Mouse (Mus musculus): ENCODE data around the gene Rrm2. TPM values are rescaled to one million over a fixed set of nuclear protein-coding genes. Genes with fewer than 3 reads are reported as not detected.

Gene Rrm2
- 307 TPM in 2 replicates for polyA plus RNA-seq (2016; fragmentation: Nextera tagmentation; extraction: Ambion mirVana)

- Histone ChIP-seq H3K27ac (peak within 1 kb of the TSS; percentile 96), H3K9me3 (no peaks in the 10 kb centered on the region), H3K4me1 (peaks cover 47% of the 10 kb centered on the region), H3K36me3 (peaks cover 30% of the 10 kb centered on the region), H3K4me3 (peak within 1 kb of the TSS; percentile 97), H3K27me3 (ENCODE audit: insufficient read depth, poor library complexity, severe bottlenecking) (no peaks in the 10 kb centered on the region)
- under 1% methylated on average over 83 of the region's 83 CpGs for WGBS
- DNase-seq (ENCODE audit: low spot score): peak; percentile 97
Measured at GRCm38 (mm10) chr12:24707954-24708823, at the start of gene Rrm2. Rrm2 (plus strand) TSS chr12:24708241.

- no peaks in the 10 kb centered on the region for H3K9me3 ChIP-seq
- WGBS: 74% methylated on average over 4 of the region's 4 CpGs
- H3K4me3 ChIP-seq: no peak overlapping the region
- peaks cover 77% of the 10 kb centered on the region for H3K36me3 ChIP-seq
- H3K4me1 ChIP-seq: peaks cover 18% of the 10 kb centered on the region; the same call in 1 of the 2 replicates
- no peak overlapping the region for H3K27ac ChIP-seq
- no peaks in the 10 kb centered on the region for H3K27me3 ChIP-seq (ENCODE audit: insufficient read depth, poor library complexity, severe bottlenecking)
- no peak for DNase-seq (ENCODE audit: low spot score)
Measured at GRCm38 (mm10) chr12:24658998-24659397, 49.0 kb upstream of the Rrm2 start.

GRCm38 (mm10) chr12:24659923-24660322 lies 48.1 kb upstream of the Rrm2 start:
- no peak overlapping the region for H3K4me3 ChIP-seq
- WGBS: 92% methylated on average over 9 of the region's 9 CpGs
- peaks cover 67% of the 10 kb centered on the region for H3K36me3 ChIP-seq
- no peak overlapping the region for H3K27ac ChIP-seq
- no peak for DNase-seq (ENCODE audit: low spot score)
- H3K27me3 ChIP-seq (ENCODE audit: insufficient read depth, poor library complexity, severe bottlenecking): no peaks in the 10 kb centered on the region
- H3K9me3 ChIP-seq: no peaks in the 10 kb centered on the region
- H3K4me1 ChIP-seq: peaks cover 16% of the 10 kb centered on the region; the same call in 1 of the 2 replicates

- Histone ChIP-seq H3K27me3 (ENCODE audit: insufficient read depth, poor library complexity, severe bottlenecking) (no peaks in the 10 kb centered on the region), H3K9me3 (no peaks in the 10 kb centered on the region), H3K27ac (no peak overlapping the region), H3K36me3 (peaks cover 56% of the 10 kb centered on the region), H3K4me1 (peaks cover 15% of the 10 kb centered on the region; the same call in 1 of the 2 replicates), H3K4me3 (no peak overlapping the region)
- DNase-seq (ENCODE audit: low spot score): no peak
- WGBS: 90% methylated on average over 4 of the region's 4 CpGs
Measured at GRCm38 (mm10) chr12:24661100-24661499, 46.9 kb upstream of the Rrm2 start.

GRCm38 (mm10) chr12:24662131-24662530 lies 45.9 kb upstream of the Rrm2 start:
- no peak overlapping the region for H3K4me3 ChIP-seq
- no peaks in the 10 kb centered on the region for H3K9me3 ChIP-seq
- peaks cover 45% of the 10 kb centered on the region for H3K36me3 ChIP-seq
- WGBS: 84% methylated on average over 5 of the region's 5 CpGs
- peaks cover 8% of the 10 kb centered on the region; the same call in 1 of the 2 replicates for H3K4me1 ChIP-seq
- no peaks in the 10 kb centered on the region for H3K27me3 ChIP-seq (ENCODE audit: insufficient read depth, poor library complexity, severe bottlenecking)
- no peak overlapping the region for H3K27ac ChIP-seq
- no peak for DNase-seq (ENCODE audit: low spot score)

GRCm38 (mm10) chr12:24680096-24680491 lies 27.9 kb upstream of the Rrm2 start:
- Histone ChIP-seq H3K27ac (peak overlapping the region; percentile 69; the same call in 1 of the 2 replicates), H3K4me3 (peak overlapping the region; percentile 64), H3K36me3 (no peaks in the 10 kb centered on the region), H3K4me1 (peaks cover 23% of the 10 kb centered on the region), H3K27me3 (ENCODE audit: insufficient read depth, poor library complexity, severe bottlenecking) (peaks cover 63% of the 10 kb centered on the region), H3K9me3 (no peaks in the 10 kb centered on the region)
- WGBS: 16% methylated on average over 9 of the region's 9 CpGs
- no peak for DNase-seq (ENCODE audit: low spot score)

GRCm38 (mm10) chr12:24680492-24681285 lies 27.4 kb upstream of the Rrm2 start:
- H3K4me1 ChIP-seq: peaks cover 23% of the 10 kb centered on the region
- DNase-seq (ENCODE audit: low spot score): no peak
- H3K27ac ChIP-seq: peak overlapping the region; percentile 69
- peaks cover 66% of the 10 kb centered on the region for H3K27me3 ChIP-seq (ENCODE audit: insufficient read depth, poor library complexity, severe bottlenecking)
- 2% methylated on average over 59 of the region's 61 CpGs for WGBS
- no peaks in the 10 kb centered on the region for H3K36me3 ChIP-seq
- H3K4me3 ChIP-seq: peak overlapping the region; percentile 64
- H3K9me3 ChIP-seq: no peaks in the 10 kb centered on the region

GRCm38 (mm10) chr12:24681286-24682023 lies 26.6 kb upstream of the Rrm2 start, which contains the start of gene Cys1:
Cys1 (minus strand) TSS chr12:24681813.
- H3K4me3 ChIP-seq: peak within 1 kb of the TSS; percentile 64
- H3K27me3 ChIP-seq (ENCODE audit: insufficient read depth, poor library complexity, severe bottlenecking): peaks cover 66% of the 10 kb centered on the region
- no peaks in the 10 kb centered on the region for H3K9me3 ChIP-seq
- peaks cover 23% of the 10 kb centered on the region for H3K4me1 ChIP-seq
- H3K36me3 ChIP-seq: no peaks in the 10 kb centered on the region
- DNase-seq (ENCODE audit: low spot score): no peak
- 4% methylated on average over 20 of the region's 20 CpGs for WGBS
- H3K27ac ChIP-seq: peak within 1 kb of the TSS; percentile 69

- Histone ChIP-seq H3K4me1 (peaks cover 23% of the 10 kb centered on the region), H3K9me3 (no peaks in the 10 kb centered on the region), H3K27me3 (ENCODE audit: insufficient read depth, poor library complexity, severe bottlenecking) (peaks cover 66% of the 10 kb centered on the region), H3K4me3 (no peak overlapping the region), H3K27ac (no peak overlapping the region), H3K36me3 (no peaks in the 10 kb centered on the region)
- WGBS: 52% methylated on average over 8 of the region's 8 CpGs
- no peak for DNase-seq (ENCODE audit: low spot score)
Measured at GRCm38 (mm10) chr12:24682563-24682962, 25.5 kb upstream of the Rrm2 start.

- Histone ChIP-seq H3K27ac (no peak overlapping the region), H3K27me3 (ENCODE audit: insufficient read depth, poor library complexity, severe bottlenecking) (peaks cover 66% of the 10 kb centered on the region), H3K9me3 (no peaks in the 10 kb centered on the region), H3K4me3 (no peak overlapping the region), H3K4me1 (peaks cover 23% of the 10 kb centered on the region), H3K36me3 (no peaks in the 10 kb centered on the region)
- no peak for DNase-seq (ENCODE audit: low spot score)
- 63% methylated on average over 7 of the region's 7 CpGs for WGBS
Measured at GRCm38 (mm10) chr12:24683461-24683860, 24.6 kb upstream of the Rrm2 start.

GRCm38 (mm10) chr12:24686038-24686695 lies 21.9 kb upstream of the Rrm2 start:
- Histone ChIP-seq H3K4me1 (peaks cover 14% of the 10 kb centered on the region), H3K4me3 (no peak overlapping the region), H3K9me3 (no peaks in the 10 kb centered on the region), H3K27ac (no peak overlapping the region), H3K27me3 (ENCODE audit: insufficient read depth, poor library complexity, severe bottlenecking) (peaks cover 40% of the 10 kb centered on the region), H3K36me3 (no peaks in the 10 kb centered on the region)
- DNase-seq (ENCODE audit: low spot score): no peak
- WGBS: 67% methylated on average over 6 of the region's 6 CpGs

All from heart, embryonic 10.5 days (tissue).